Mouse (Mus musculus) thymus, postnatal 0 days (tissue): ENCODE data around the gene H2afb3. TPM values are rescaled to one million over a fixed set of nuclear protein-coding genes. Genes with fewer than 3 reads are reported as not detected.
"Not testable (repeated sequence)": the region's sequence is repeated elsewhere in the genome, so short reads cannot be mapped to it uniquely, and the experiment has no call there.

Experiments
- DNase-seq: peaks from one replicate; pipeline ENCODE4 v3.0.0-alpha.2; 2015; ENCODE audit warnings: low spot score
- polyA plus RNA-seq: library from polyadenylated mRNA; unstranded; fragments of >200 nt; fragmentation: Nextera tagmentation; extraction: Ambion mirVana; gene quantifications from 2 replicates; pipeline ENCODE4 v1.2.1, GENCODE M21; 2015

Gene H2afb3
- not detected in 2 replicates for polyA plus RNA-seq

DNA sequence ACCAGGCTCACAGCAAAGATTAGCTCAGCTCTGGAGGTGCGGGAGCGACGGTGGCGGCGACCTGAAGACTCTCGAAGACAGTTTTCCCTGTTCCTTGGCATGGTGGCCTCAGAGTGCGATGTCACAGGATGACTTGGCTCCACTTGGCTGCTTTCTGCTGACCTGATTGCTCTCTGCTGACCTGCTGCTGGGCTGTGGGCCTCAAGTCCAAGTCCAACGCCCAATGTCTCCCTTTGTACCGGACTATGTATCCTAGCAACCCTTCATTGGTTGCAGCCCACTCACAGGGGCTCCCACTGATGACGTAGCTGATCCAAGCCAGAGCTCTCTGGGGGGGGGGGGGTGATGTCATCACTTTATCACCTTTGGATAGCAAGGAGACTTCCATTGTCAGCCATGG lies at the start of gene H2afb3:
H2afb3 (minus strand) TSS at position 101 of the 400 bp plus-strand sequence.
- DNase-seq: not testable (repeated sequence)

DNA sequence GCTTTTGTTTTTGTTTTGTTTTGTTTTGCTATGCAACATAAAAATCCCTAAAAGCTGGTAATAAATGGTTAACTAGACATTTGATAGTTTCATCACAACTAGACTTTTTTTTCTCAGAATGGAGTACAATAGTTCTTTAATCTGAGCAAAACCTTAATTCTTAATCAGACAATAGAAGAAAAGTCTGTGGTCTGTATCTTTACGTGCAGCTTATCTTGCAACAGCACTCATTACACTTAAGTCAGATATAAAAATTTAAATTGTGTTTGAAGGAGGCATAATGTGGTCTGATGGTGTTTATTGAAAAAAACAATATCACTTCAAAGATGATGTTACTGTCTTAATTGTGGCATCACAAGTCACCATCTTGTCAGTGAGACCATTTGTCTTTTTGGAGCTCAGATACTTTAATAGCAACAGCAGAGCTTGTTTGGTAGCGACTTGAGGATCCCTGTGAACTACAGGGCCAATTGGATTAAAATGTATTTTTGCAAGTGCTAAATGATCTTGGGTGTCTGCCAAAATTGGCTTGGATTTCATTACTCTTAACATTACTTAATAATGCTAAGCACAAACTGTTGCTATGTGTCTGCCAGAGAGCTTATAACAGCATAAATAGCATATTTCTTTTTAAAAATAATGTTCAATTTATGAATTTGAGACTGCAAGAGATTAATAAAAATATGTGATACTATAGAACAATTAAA lies 11.3 kb downstream of the H2afb3 start:
- no peak for DNase-seq

DNA sequence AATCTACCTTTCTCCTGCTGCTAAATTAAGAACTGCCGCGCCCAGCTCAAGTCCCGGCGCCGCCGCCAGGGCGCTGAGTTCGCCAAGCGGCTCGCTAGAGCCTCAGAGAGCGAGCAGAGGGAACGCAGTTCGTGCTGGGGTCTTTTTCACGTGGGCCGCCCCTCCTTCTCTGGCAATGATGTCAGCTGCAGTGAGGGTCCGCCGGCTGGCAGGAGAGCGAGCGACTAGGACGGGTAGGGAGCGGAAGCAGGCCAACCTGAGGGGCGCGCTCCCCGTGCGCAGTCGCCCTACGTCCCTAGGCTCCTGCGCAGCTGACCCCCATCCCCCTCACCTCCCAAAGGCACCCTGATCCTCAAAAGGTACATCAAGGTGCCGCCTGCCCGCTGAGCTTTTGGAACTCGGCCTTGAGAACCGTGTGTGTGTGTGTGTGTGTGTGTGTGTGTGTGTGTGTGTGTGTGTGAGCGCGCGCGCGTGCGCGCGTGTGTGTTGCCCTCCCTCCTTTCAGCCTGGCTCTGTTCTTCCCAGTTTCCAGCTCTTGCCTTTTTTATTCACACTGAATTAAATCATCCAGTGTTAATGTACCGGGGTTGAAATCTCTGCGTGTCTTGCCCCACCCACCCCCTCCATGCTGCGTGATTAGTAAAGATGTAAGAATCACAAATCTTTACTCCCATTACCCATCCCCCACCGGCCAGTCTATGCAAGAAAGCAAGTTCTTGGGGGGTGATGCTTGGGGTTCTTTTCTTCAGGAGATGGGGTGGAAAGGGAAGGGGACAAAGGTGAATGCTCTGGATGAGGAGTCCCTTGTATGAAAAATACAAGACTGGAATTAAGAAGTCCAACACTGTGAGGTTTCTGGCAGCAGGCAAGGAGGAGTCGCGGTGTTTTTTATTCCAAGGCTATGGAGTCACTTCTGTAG lies 19.8 kb downstream of the H2afb3 start:
- no peak for DNase-seq

DNA sequence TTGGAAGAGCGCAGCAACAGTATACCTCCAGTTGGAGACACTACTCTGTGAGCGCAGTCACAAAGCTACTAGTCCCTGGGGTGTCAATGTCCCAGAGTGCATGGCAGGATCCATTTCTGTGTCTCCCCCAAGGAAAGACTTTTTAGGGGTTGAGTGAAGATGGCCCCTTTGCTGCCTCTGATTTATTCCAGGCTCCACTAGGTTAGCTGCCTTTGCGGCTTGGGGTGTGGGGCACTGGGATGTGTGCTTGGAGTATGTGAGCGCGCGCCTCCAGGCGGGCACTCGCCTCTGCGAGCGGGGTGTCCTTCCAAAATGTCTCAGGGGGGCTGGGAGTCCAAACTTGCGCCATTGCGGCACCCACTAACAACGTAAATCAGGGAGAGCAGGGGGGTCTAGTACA lies 21.2 kb downstream of the H2afb3 start:
- no peak for DNase-seq

DNA sequence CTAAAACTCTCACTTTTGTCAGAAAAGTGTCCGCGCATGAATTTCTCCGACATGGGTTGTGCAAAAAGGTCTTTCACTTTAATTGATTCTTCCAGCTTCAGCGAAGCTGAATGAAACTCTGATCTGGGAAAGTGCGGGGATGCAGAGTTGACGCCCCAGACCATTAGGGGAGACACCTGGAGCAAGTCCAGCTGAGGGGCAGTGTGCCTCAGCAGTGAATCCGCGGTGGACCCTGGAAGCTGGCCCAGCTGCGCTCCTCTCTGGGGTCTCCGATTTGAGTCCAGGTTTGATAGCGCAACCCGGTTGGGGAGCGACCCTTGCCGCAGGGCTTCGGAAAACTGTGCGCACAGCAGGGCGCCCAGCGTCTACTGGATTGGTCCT lies 22.0 kb downstream of the H2afb3 start:
- DNase-seq: no peak

DNA sequence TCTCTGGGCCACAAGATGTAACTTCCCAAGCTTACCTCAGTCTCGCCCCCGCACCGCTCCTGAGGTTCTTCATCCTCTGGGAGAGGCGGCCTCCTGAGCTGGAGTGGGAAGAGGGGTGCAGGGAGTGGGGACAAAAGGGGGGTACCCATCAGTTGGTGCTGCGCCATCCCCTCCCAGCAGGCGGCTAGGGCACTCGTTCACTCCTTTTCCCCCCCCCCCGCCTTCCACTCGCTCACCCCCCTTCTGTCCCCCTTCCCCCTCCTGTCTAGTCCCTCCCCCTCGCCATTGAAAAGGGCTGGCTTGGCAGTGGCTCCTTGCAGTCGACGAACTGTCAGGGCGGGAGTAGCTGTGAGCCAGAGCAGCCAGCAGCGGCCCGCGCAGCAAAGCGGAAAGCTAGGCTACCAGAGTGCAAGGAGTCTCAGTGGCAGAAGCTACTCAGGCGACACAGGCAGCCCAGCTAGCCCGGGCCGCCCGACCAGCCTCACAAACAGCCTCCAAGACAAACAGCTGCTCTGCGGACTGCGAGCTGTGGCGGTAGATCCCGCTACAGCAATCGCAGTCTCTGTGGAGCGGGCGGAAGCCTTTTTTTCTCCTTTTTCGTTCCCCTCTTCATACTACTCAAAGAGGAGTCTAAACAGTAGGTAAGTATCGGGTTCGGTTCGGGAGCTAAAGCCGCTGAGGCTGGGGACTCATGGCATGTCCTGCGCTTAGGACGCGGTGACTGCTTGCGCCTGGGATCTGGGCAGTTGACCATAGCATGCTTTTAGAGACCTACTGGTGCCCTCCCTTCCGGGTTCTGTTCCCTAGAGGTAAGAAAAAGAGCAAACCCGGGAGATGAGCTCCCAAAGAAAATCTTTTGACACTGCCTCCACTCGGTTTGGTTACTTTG lies 22.6 kb downstream of the H2afb3 start, which contains the start of gene Pcdh11x:
Pcdh11x (plus strand) TSS at position 249 of the 889 bp plus-strand sequence.
- DNase-seq: no peak

DNA sequence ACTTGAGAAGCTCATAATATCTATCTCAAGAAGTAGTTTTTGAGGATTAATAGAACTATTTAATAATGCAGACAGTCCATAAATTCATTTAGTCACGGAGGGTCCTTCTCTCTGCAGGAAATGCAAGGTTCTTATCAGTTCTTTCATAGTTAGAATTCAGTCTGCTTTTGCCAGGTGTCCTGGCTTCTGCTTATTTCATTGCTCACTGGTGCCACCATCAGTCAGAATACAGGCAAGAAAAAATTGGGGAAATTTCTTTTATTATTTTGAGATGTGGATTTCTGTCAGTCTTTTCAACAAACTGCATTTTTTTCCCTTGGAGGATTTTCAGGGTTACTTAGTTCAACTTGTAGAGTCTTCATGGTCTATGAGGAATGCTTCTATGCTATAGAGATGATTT lies 25.4 kb downstream of the H2afb3 start:
- DNase-seq: no peak

DNA sequence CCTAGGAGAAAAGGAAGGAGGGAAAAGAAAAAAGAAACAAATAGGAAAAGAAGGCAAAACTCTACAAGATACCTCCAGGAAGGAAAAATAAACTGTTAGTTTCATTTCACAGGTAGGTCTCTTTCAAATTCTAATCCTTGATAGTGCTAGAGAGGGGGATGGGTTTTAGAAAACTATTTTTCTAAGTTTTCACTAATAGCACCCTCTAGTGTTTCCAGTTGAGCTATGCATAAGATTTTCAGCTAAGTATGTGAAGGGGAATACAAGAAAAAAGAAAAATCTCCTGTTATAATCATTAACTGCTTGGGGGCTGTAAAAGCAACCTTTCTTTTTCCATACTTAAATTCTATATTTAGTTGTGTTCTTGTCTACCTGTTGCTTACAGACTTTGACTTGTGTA lies 27.4 kb downstream of the H2afb3 start:
- no peak for DNase-seq

Other genes starting within 250 kb of the H2afb3 start
- 0.08 and 0.10 TPM in 2 replicates for gene Pcdh11x, start 22.8 kb downstream of the H2afb3 start, polyA plus RNA-seq